Mouse (Mus musculus) midbrain, embryonic 15.5 days (tissue): ENCODE results near the gene Ssmem1. TPM values are rescaled to one million over a fixed set of nuclear protein-coding genes. Genes with fewer than 3 reads are reported as not detected.

Experiments
- ATAC-seq: fragments of 200-750 bp; cut with Nextera tagmentation; replicated peaks from 2 replicates; pipeline ENCODE4 v1.8.0; 2017; ENCODE audit warnings: moderate TSS enrichment
- H3K27ac ChIP-seq: fragments of 300-500 bp; sonication (generic); 2 replicates; pipeline ENCODE4 v1.5.1; 2015; ENCODE audit warnings: mild to moderate bottlenecking, inconsistent platforms
- H3K27me3 ChIP-seq: fragments of 300-500 bp; sonication (generic); replicated peaks from 2 replicates; pipeline ENCODE4 v1.6.1; 2015; ENCODE audit warnings: inconsistent platforms
- H3K36me3 ChIP-seq: fragments of 300-500 bp; sonication (generic); replicated peaks from 2 replicates; pipeline ENCODE4 v1.6.1; 2015; ENCODE audit warnings: inconsistent platforms
- H3K4me1 ChIP-seq: fragments of 300-500 bp; sonication (generic); 2 replicates; pipeline ENCODE4 v1.6.1; 2015; ENCODE audit warnings: inconsistent platforms
- H3K4me2 ChIP-seq: fragments of 300-500 bp; sonication (generic); 2 replicates; pipeline ENCODE4 v1.6.1; 2015; ENCODE audit warnings: inconsistent platforms, mild to moderate bottlenecking, moderate library complexity
- H3K4me3 ChIP-seq: fragments of 300-500 bp; sonication (generic); 2 replicates; pipeline ENCODE4 v1.5.1; 2015; ENCODE audit warnings: mild to moderate bottlenecking, inconsistent platforms
- H3K9ac ChIP-seq: fragments of 300-500 bp; sonication (generic); 2 replicates; pipeline ENCODE4 v1.6.1; 2015; ENCODE audit warnings: mild to moderate bottlenecking, inconsistent platforms
- H3K9me3 ChIP-seq: fragments of 300-500 bp; sonication (generic); 2 replicates; pipeline ENCODE4 v1.6.1; 2016; ENCODE audit warnings: inconsistent platforms
- WGBS: fragments of 180-500 bp; shearing (Covaris S2); methylation state at CpG from one replicate; pipeline ENCODE4 v1.1.7; 2015; ENCODE audit warnings: mixed read lengths; 5-methylcytosine and 5-hydroxymethylcytosine counted together
- polyA plus RNA-seq: library from polyadenylated mRNA; unstranded; fragments of >200 nt; fragmentation: Nextera tagmentation; extraction: Ambion mirVana; gene quantifications from 2 replicates; pipeline ENCODE4 v1.2.1, GENCODE M21; 2015

The Ssmem1 gene
- polyA plus RNA-seq, 1 experiment from 2014 or later, result 0.21 TPM

GRCm38 (mm10) chr6:30535340-30535739, 25.7 kb downstream of the Ssmem1 start:
- ATAC-seq, result no peak
- no peak overlapping the region for H3K9ac ChIP-seq
- no peak overlapping the region for H3K4me2 ChIP-seq
- H3K27me3 ChIP-seq, result no peaks in the 10 kb centered on the region
- no peak overlapping the region for H3K27ac ChIP-seq
- no peaks in the 10 kb centered on the region for H3K36me3 ChIP-seq
- no peaks in the 10 kb centered on the region for H3K4me1 ChIP-seq
- 50% methylated on average over 3 of the region's 3 CpGs for WGBS
- no peaks in the 10 kb centered on the region for H3K9me3 ChIP-seq
- no peak overlapping the region for H3K4me3 ChIP-seq

GRCm38 (mm10) chr6:30538240-30538639, 28.6 kb downstream of the Ssmem1 start:
- Histone ChIP-seq H3K9ac (no peak overlapping the region), H3K4me3 (no peak overlapping the region), H3K27me3 (no peaks in the 10 kb centered on the region), H3K9me3 (no peaks in the 10 kb centered on the region), H3K27ac (no peak overlapping the region), H3K36me3 (no peaks in the 10 kb centered on the region), H3K4me1 (peaks cover 3% of the 10 kb centered on the region), H3K4me2 (no peak overlapping the region)
- ATAC-seq, result no peak
- 67% methylated on average over 10 of the region's 10 CpGs for WGBS

GRCm38 (mm10) chr6:30538800-30539199, 29.2 kb downstream of the Ssmem1 start:
- Histone ChIP-seq H3K9me3 (no peaks in the 10 kb centered on the region), H3K27me3 (no peaks in the 10 kb centered on the region), H3K27ac (no peak overlapping the region), H3K9ac (no peak overlapping the region), H3K4me1 (peaks cover 9% of the 10 kb centered on the region), H3K4me3 (no peak overlapping the region), H3K4me2 (no peak overlapping the region), H3K36me3 (no peaks in the 10 kb centered on the region)
- no peak for ATAC-seq
- WGBS, result 84% methylated on average over 5 of the region's 5 CpGs

GRCm38 (mm10) chr6:30541009-30541799, 31.6 kb downstream of the Ssmem1 start, which contains the start of gene Cpa2:
TSS of gene Cpa2 (plus strand) at chr6:30541582.
- no peak within 1 kb of the TSS for H3K27ac ChIP-seq
- H3K4me1 ChIP-seq, result peaks cover 19% of the 10 kb centered on the region
- H3K36me3 ChIP-seq, result no peaks in the 10 kb centered on the region
- H3K9ac ChIP-seq, result no peak within 1 kb of the TSS
- no peak within 1 kb of the TSS for H3K4me3 ChIP-seq
- H3K27me3 ChIP-seq, result no peaks in the 10 kb centered on the region
- ATAC-seq, result no peak
- H3K4me2 ChIP-seq, result no peak within 1 kb of the TSS
- H3K9me3 ChIP-seq, result no peaks in the 10 kb centered on the region
- WGBS, result 84% methylated on average over 11 of the region's 11 CpGs

GRCm38 (mm10) chr6:30542277-30542676, 32.6 kb downstream of the Ssmem1 start:
- no peak overlapping the region for H3K9ac ChIP-seq
- no peaks in the 10 kb centered on the region for H3K9me3 ChIP-seq
- no peak for ATAC-seq
- no peak overlapping the region for H3K4me2 ChIP-seq
- WGBS, result 86% methylated on average over 6 of the region's 6 CpGs
- no peaks in the 10 kb centered on the region for H3K36me3 ChIP-seq
- no peak overlapping the region for H3K4me3 ChIP-seq
- no peaks in the 10 kb centered on the region for H3K27me3 ChIP-seq
- peaks cover 30% of the 10 kb centered on the region for H3K4me1 ChIP-seq
- H3K27ac ChIP-seq, result no peak overlapping the region

- ATAC-seq, result no peak
- Histone ChIP-seq H3K27ac (no peak overlapping the region), H3K4me2 (no peak overlapping the region), H3K9me3 (no peaks in the 10 kb centered on the region), H3K36me3 (no peaks in the 10 kb centered on the region), H3K9ac (no peak overlapping the region), H3K27me3 (no peaks in the 10 kb centered on the region), H3K4me1 (peaks cover 37% of the 10 kb centered on the region), H3K4me3 (no peak overlapping the region)
- WGBS, result 52% methylated on average over 12 of the region's 12 CpGs
Measured at GRCm38 (mm10) chr6:30543077-30543476, 33.4 kb downstream of the Ssmem1 start.

- Histone ChIP-seq H3K9me3 (no peaks in the 10 kb centered on the region), H3K4me1 (peaks cover 41% of the 10 kb centered on the region), H3K9ac (no peak overlapping the region), H3K27me3 (no peaks in the 10 kb centered on the region), H3K27ac (no peak overlapping the region), H3K4me3 (no peak overlapping the region), H3K4me2 (no peak overlapping the region), H3K36me3 (no peaks in the 10 kb centered on the region)
- 37% methylated on average over 8 of the region's 8 CpGs for WGBS
- ATAC-seq, result no peak
Measured at GRCm38 (mm10) chr6:30543851-30544250, 34.2 kb downstream of the Ssmem1 start.

- Histone ChIP-seq H3K36me3 (no peaks in the 10 kb centered on the region), H3K4me1 (peaks cover 49% of the 10 kb centered on the region), H3K4me3 (no peak overlapping the region), H3K27me3 (no peaks in the 10 kb centered on the region), H3K9me3 (no peaks in the 10 kb centered on the region), H3K27ac (peak overlapping the region; percentile 27; the same call in 1 of the 2 replicates), H3K4me2 (no peak overlapping the region), H3K9ac (no peak overlapping the region)
- no peak for ATAC-seq
- 77% methylated on average over 7 of the region's 7 CpGs for WGBS
Measured at GRCm38 (mm10) chr6:30545689-30546088, 36.0 kb downstream of the Ssmem1 start.

GRCm38 (mm10) chr6:30546571-30547273, 37.1 kb downstream of the Ssmem1 start:
- Histone ChIP-seq H3K4me3 (peak overlapping the region; percentile 13), H3K9me3 (no peaks in the 10 kb centered on the region), H3K36me3 (no peaks in the 10 kb centered on the region), H3K9ac (peak overlapping the region; percentile 27; the same call in 1 of the 2 replicates), H3K27me3 (no peaks in the 10 kb centered on the region), H3K4me1 (peaks cover 51% of the 10 kb centered on the region), H3K27ac (peak overlapping the region; percentile 89), H3K4me2 (peak overlapping the region; percentile 45)
- peak; percentile 70 for ATAC-seq
- 5% methylated on average over 17 of the region's 17 CpGs for WGBS

GRCm38 (mm10) chr6:30547274-30547645, 37.6 kb downstream of the Ssmem1 start:
- 0% methylated on average over 17 of the region's 17 CpGs for WGBS
- Histone ChIP-seq H3K4me3 (peak overlapping the region; percentile 13; the same call in 1 of the 2 replicates), H3K4me2 (peak overlapping the region; percentile 45), H3K9me3 (no peaks in the 10 kb centered on the region), H3K9ac (peak overlapping the region; percentile 27; the same call in 1 of the 2 replicates), H3K27me3 (no peaks in the 10 kb centered on the region), H3K4me1 (peaks cover 55% of the 10 kb centered on the region), H3K36me3 (no peaks in the 10 kb centered on the region), H3K27ac (peak overlapping the region; percentile 89)
- peak; percentile 69 for ATAC-seq

- WGBS, result 25% methylated on average over 9 of the region's 9 CpGs
- Histone ChIP-seq H3K27me3 (no peaks in the 10 kb centered on the region), H3K27ac (peak overlapping the region; percentile 89), H3K4me3 (no peak overlapping the region), H3K36me3 (no peaks in the 10 kb centered on the region), H3K4me2 (peak overlapping the region; percentile 45), H3K9ac (no peak overlapping the region), H3K4me1 (peaks cover 59% of the 10 kb centered on the region), H3K9me3 (no peaks in the 10 kb centered on the region)
- no peak for ATAC-seq
Measured at GRCm38 (mm10) chr6:30547656-30548306, 38.1 kb downstream of the Ssmem1 start.

- Histone ChIP-seq H3K9ac (no peak overlapping the region), H3K4me2 (0 out of 2 replicates have a peak overlapping the region, but pooled peaks have one; percentile 3), H3K27me3 (no peaks in the 10 kb centered on the region), H3K4me3 (no peak overlapping the region), H3K4me1 (peaks cover 53% of the 10 kb centered on the region), H3K36me3 (no peaks in the 10 kb centered on the region), H3K9me3 (no peaks in the 10 kb centered on the region), H3K27ac (peak overlapping the region; percentile 66)
- WGBS, result 13% methylated on average over 15 of the region's 15 CpGs
- ATAC-seq, result no peak
Measured at GRCm38 (mm10) chr6:30549231-30549761, 39.6 kb downstream of the Ssmem1 start.
